Mouse (Mus musculus) cerebellum, adult 9-10 months (tissue): Measurements from ENCODE around the gene Ush2a.

Experiments
- DNase-seq: peaks from one replicate; pipeline ENCODE4 v3.0.0; 2022

The Ush2a gene

DNA sequence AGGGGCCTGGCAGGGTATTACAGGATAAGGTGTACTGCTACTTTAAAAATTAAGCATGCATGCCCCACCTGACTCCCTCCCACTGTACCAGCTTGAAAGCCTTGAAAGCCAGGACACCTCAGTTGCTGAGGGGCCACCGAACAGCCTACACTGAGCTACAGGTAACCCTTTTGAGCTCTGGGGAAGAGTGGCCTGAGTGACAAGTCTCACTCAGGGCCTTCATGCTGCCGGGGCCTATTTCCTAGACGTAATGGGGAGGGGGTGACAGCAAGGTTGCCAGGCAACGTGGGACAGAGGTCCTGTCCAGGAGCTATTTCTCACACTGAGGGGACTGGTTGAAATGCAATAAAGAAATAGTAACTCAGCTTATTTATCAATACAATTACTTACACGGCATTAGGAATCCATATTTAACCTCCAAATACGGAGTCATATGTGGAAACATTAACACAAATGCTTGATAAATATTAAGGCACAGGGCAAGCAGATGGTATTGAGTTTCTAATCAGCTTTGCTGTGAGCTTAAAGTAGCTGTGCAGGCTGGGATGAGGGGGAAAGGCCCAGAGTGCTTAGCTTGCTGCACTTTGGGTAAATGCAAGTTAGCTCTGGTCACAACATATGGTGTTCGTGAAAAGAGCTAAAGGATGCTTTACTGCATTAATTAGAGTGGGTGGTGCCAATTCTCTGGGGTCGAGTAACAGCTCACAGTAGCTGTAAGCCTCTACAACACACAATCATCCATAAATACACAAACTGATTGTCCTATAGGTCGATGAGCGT is at the start of gene Ush2a:
TSS of gene Ush2a (plus strand) at position 121 of the 780 bp plus-strand sequence.
- DNase-seq, result no peak

DNA sequence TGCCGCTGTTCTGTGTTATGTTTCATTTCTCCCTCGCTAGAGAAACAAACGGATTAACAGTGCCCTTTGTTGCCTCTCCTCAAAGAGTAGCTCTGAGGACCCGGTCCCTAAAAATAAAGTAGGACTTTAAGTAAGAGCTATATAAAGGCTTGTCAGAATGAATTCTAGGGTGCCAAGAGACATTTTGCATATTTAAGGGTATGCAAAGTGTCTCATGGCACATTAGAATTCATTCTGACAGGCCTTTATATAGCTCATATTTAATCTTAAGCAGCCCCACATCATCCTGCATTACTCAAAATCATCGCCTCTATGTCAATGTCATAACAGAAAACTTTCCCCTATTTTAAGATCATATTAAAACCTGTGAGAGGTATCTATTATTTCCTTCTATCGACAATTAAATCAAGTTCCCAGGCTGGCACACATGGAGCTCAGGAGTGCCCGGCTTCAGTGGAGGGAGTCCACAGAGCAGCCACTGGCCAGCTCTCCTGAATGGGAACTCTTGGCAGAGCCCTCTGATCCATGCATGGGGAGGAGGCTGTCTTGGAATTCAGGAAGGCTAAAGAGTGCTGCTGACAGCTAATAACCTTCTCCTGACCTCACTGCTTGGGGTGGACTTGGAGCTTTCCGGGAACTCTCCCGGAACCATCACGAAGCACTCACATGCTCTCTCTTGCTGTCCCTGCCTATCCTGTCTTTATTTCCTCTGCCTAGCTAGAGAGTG is 46.8 kb upstream of the Ush2a start:
- no peak for DNase-seq

DNA sequence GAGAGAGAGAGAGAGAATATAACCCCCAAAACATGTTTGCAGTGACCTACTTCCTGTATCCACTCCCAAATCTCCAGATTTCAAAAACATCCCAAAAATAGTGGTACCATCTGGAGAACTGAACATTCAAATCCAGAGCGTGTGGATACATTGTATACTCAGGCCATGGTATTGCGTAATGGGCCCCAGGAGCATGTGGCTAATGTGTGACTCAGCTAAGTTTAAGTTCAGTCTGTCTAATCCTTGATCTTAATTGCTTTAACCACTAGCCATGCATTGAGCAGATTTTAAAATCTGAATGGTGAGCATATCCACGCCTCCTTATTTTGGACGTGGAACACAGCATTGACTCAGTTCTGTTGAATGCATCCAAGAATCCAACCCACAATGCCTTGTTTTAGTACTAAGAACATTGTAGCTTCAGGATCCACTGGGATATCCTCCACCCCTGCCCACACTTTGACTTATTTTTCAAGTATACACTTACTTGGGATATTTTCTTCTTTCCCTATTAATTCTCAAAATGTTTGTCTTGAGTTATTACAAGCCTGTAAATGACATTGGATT is 40.5 kb upstream of the Ush2a start:
- no peak for DNase-seq

DNA sequence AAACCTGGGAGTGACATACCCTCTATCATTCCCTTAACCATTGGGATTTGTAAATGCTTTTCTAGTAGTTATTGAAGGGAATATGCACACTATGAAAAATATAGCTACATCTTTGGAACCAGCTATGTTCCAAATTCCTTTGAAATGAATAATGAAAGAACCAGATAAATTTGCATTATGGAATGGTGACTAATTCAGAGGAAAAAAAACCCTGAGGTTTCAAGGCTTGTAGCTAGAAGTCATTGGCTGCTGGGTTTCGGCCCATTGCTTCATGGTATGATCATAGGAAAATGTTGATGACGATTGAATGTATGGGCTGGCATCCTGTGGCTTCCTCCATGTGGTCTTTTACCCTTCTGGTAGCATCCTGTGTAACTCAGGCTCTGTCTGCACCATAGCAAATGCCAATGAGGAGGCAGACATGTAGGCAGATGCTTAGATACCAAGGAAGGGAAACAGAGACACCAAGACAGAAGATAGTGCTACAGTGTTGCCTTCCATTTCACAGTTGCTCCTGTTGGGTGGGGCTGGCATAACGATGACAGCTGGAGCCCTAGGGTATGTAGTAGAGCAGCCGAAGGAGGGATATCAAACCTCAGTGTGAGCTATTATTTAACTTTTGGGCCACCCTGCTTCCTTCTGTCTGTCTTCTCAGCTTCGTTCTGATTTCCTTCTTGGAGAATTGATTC is 28.6 kb upstream of the Ush2a start:
- DNase-seq, result no peak

DNA sequence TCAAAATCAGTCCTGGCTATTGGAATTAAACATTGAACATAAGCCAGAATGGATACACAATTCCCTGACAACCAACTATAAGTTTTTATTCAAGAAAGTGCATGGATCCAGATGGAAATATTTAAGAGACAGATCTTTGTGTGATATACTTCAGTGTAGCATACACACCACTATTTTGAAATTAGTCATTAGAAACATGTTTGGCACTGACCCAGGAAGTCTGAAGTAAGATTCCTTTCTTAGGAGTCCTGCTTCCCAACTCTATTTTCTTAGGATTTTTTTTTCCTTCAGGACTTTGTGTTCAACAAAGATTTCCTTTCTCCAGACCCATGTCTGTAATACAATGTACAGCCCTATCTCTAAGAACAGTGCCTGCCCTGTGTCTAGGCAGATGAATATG is 23.2 kb upstream of the Ush2a start:
- DNase-seq, result no peak

DNA sequence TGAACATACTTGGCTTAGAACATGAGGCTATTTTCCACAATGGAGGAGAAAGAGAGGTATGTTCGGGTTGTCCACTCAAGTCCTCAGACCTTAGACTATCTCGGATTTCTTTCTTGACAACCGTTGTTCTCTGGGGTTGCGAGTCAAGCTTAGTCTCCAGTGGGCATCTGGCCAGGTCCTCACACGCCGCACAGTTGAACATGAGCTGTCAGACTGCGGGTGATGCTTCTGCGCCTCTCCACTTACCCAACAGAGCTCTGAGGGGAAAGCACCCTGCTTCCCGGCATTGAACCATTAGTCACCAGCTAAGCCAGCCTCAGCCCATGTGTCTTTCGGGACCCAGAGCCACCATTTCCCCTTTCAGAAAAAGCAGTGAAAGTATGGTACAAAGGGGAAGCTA is 20.1 kb upstream of the Ush2a start:
- no peak for DNase-seq

DNA sequence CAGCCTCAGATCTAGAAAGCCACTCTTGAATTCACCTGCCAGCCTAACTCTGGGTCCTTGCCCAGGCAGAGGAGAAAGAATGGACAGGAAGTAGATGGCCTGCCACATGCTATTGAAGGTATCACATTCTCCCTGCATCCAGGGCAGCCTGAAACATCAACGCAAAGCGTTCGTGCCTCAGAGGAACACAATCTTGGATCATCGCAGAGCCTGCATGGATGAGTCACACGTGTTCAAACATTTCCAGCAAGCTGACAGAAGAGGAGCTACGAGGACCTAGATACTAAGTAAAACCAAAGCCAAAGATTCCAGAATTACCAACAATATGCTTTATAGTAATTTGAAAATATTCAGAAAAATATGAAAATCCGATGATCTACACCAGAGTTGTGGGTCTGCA is 4.3 kb upstream of the Ush2a start:
- DNase-seq, result no peak

DNA sequence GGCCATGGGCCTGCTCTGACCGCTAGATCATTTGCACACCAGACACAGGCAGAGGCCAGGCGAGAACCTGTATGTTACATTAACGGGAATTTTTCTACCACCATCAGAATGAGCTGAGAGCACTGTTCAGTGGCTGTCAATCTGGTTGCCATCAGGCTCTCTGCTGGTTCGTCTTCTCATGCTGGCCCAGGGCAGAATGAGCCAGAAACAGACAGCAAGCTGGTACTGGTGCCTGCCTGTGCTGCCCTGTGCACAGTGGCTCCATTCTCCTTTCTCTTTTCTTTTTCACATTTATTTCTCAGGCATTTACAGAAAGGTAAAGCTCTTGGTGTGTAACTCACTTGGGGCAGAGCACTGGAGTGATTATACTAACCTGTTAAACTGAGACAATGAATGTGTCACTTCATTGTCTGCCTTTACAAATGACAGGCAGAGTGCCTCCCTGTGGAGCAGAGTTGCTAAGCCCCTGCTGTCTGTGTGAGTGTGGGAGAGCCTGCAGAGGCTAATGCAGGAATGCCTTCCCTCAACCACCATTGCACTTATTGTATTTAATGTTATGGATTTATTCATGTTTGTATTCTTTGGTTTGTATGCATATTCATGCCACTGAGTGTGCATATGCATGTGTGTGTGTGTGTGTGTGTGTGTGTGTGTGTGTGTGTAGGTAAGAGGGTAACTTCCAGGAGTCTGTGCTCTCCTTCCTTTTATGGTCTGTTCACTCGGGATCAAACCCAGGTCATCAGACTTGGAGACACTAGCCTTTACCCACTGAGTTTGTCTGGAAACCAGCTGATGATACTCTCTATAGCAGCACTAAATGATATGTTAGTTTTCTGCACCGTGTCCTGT is 1.3 kb upstream of the Ush2a start:
- no peak for DNase-seq

DNA sequence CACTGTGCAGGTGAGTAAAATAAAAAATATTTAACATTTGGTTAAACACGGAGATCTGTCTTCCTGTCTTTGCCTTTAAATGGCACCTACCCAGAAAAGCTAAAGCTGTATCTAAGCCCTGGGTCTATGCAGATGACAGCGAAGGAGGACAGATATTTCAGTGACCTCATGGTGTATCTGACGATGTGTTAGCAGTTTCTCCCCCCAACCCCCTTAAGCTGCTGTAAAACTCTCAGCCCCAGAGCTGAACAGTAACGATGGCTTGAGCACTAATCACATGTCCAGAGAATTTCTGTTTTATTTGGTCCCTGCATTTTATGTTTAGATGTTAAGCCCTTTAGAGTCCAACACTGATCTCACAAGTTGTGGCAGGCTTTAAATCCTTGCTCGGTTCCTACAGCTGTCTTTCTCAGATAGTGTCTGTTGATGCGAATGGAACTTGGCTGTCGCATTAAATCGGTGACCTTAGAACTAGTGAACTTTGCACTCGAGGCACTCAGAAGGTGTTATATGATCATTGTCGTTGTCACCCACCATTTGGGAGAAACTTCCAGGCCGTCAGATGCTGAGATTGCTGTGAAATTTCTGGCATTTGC is 5.4 kb downstream of the Ush2a start:
- DNase-seq, result no peak

DNA sequence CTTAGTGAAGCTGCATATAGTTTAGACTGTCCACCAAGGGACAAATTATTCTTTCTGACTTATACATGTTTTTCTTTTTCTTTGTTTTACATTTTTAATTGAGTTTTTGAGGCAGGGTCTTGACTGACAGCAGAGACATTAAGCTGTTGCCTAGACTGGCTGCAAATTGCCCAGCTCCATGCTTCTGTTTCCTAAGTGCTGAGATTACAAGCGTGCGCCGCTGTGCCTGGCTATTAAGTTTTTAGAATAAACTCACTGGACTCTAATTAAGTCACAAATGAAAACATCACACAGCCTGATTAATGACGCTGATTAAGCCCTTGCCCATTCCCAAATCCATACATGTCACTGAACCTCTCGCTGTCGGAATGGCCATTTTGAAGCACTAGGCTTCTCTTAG is 7.2 kb downstream of the Ush2a start:
- no peak for DNase-seq

DNA sequence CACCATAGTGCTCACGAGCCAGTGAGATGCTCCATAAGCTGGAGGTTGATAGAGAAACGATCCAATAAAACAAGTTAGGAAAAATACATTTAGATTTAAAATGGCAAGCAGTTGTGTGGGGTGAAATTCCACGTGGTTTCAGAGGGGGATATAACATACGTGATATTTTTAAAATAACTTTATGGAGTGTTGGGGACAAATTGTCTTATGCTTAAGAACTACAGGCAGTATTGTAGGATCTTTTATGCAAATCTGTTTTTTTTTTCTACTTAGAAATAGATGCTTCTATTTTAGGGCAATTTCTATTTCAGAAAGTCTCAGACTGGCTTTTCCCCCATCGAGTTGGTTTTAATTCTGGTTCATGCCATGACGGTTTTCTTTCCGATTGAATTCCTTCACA is 51.5 kb downstream of the Ush2a start:
- DNase-seq, result no peak

DNA sequence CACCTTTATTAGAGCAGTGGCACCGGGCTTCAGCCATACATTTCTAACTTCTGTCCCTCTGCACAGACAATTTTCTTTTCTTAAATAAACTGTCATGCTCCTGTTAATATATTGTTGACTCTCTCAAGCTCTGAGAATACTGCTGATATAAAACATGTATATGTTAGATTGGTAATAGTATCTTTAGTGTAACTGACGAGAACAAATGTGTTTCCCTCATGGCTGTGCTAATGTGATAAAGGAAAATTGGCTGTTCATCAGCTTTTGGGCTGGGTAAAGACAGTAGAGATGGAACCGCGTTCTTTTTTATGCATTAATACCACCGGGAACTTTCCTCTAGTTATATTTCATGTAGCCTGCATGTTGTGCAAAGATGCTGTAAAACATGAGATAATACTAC is 54.8 kb downstream of the Ush2a start:
- DNase-seq, result no peak

DNA sequence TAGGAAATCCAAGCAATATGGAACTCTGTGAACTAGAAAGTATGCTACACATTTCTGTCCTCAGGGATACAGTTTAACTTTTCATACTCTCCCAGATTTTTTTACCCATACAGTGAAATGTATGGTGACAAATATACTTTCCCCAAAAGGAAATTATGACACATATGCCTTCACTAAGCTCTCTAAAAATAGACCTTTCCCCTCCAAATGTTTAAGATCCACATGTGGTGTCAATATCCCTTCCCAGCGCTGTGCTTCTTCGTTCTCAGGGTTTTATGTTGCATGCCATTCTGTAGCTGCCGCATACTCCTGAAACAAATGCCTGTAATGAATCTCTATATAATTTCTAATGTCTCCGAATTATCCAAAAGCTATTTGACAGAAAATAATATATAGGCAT is 58.4 kb downstream of the Ush2a start:
- no peak for DNase-seq

DNA sequence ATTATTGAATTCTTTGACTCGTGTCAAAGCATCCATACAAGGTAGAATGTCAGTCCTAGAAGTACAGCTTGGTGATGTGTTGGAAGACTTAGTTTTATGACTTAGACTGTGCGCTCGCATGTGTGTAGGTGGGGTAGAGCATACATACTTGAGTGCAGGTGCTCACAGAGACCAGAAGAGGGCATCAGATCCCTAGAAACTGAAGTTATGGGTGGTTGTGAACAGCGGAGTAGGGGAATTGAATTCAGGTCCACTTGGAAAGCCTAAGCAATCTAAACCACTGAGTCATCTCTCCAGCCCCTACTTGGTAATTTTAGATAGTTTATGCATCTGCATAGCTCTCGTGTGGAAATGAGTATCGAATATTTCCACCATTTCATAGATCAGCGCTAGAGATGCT is 59.7 kb downstream of the Ush2a start:
- DNase-seq, result no peak

DNA sequence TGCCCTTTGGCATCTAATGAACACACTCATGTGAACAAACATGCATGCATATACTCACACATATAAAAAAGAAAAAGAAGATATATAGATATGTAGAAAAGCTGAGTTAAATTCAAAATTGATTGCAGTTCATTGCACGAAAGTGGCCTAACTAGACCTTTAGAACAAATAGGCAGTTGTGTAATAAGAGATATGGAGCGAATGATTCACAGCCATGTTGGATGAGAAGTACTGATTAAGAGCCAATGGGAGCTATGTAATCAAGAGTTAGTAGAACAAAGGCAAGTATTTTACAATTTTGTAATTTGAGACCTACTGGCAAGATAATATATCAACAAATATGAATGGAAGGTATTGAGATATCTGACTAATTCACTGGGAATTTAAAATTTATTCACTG is 68.6 kb downstream of the Ush2a start:
- DNase-seq, result no peak

DNA sequence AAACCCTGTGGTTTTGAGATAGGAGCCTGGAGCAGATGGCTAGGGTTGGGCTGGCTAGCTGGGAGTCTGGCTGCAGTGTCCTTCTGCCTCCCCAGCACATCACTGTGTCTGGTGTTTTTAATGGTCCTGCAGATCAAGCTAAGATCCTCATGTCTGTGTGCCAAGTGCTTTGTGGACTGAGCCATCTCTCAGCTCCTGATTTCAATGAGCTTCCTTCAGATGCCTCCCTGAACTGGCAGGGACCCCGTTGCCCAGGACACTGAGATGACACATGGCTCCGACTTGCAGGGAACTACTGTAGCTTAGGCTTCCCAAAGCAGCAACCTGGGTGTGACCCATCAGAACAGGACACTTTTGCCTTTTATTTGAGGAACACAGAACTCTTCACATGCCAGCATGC is 72.1 kb downstream of the Ush2a start:
- peak; percentile 6 for DNase-seq

DNA sequence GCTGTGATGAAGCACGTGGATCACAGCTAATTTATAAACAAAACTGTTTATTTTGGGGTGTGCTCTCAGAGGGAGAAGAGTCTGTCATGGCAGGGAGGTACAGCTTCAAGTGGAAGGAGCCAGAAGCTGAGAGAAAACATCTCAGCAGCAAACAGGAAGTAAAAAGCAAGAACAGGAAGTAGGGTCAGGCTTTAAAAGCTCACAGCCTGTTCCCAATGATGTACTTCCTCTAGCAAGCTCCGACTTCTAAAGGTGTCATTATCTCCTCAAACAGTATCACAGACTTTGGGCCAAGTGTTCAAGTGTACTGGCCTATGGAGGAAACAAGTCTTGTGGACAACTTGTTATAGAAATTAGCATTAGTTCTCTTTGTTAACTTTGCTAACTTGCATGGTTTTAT is 85.9 kb downstream of the Ush2a start:
- no peak for DNase-seq

DNA sequence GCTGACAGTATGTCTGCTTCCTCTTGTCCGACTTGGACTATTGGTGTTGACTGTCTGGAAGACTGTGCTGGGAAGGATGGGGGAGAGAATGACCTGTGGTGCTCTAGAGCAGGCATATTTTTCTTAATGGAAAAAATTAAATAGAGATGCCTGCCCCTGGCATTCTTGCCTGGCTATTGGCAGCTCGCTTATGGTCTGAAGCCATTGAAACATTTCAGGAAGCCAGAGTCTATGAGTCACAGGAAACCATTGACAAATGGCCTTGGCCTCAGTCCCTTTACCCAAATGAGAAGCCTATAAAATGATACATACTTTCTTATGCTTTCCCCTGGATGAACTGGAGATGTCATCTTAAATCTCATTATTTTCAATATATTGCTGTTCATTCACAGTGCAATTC is 92.9 kb downstream of the Ush2a start:
- no peak for DNase-seq

DNA sequence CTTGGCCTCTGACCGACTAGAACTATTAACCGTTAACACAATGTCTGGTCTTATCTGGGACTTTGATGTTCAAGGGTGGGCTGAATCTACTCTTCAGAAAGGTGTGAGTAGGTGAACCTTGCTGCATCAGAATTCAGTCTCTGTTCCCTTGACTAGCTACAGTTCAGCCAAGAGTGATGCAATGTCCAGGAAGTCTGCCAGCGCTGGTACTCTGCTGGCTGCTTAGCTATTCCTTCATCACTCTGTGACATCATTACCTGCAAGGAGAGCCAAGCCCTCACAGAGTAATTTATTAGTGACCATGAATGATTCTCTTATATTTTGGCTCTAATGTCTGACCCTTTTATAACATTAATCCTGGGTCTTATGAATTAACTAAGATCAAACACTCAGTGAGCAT is 101.7 kb downstream of the Ush2a start:
- no peak for DNase-seq

DNA sequence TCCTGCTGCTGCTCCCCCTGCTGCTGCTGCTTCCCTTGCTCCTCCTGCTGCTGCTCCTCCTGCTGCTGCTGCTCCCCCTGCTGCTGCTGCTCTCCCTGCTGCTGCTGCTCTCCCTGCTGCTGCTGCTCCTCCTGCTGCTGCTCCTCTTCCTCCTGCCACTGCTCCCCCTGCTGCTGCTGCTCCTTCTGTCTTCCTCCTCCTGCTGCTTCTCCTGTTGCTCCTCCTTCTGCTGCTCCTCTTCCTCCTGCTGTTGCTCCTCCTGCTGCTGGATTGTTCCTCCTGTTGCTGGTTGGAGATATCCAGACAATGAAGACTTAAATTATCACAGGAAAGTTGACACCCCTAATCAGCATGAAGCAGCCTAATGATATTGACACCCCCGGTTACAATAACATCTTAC is 123.4 kb downstream of the Ush2a start:
- no peak for DNase-seq

DNA sequence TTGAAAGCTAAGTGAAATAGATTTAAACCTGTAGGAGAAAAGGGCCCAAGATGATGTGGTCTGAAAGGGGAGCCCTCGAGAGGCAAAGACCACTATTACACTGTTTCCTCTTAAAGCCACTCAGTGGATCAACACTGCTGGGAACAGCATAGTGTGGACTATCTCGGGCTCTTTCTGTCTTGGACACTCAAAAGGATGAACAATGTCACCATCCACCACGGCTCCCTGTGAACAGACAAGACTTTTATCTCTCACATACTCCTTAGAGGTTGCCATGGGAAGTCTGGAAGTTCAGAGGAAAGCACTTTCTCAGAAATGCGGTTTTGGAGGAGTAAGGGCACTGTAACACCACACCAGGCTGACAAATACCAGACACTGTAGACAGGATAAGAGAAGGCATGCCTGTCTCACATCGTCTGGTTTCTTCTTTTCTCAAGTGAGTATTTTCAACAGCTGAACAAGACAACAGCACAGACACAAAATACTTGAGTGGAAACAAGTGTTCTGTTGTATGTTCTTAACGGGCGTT is 124.0 kb downstream of the Ush2a start:
- DNase-seq, result no peak

DNA sequence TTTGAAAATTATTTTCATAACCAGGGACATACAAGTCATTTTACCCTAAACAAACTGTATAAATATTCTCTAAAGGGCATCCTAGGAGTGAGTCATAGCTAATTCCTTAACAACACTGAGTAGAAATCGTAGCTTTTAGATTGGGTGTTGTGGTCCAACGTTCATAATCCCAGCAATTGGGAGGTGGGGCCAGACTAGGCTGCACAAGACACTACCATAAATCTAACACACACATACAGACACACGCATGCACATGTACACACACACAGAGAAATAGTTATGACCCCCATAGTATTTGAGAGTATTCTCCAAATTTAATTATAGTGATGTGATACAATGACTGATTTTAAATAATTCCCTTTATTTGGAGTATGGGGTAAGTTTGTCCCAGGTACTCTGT is 125.5 kb downstream of the Ush2a start:
- no peak for DNase-seq
